In the genomic region with DNA sequence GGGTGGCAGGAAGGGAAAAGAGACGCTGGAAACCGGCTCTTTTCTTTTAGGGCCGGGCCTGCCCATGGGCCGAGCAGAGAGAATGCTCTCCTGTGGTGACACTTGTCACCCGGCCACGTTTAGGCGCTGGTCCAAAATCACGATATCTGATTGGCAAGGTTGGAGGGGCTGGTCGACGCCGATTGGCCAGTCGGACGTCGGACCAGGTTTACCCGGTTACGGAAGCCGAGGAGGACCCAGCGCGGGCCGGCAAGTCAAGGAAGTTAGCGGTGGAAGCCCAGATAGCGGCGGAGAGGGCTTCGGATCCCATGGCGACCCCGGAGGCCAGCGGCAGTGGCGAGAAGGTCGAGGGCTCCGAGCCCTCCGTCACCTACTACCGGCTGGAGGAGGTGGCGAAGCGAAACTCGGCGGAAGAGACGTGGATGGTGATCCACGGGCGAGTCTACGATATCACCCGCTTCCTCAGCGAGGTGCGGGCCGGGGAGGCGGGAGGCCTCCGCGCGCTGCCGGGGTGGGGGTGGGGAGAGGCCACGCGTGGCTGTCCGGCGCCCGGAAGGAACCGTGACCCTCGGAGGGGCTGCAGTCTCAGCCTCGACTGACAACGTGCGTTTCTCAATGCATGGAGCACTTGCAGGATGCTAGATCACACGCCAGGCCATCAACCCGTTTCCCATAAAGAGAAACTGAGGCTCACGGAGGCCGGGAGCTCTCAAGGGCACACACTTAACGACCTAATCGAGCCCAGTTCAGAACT, we compare ENCODE assay signal across 8 mouse cellular contexts. TPM values are rescaled to one million over a fixed set of nuclear protein-coding genes. Genes with fewer than 3 reads are reported as not detected.
DNase-seq lines count a peak whose midpoint lies in the region; ATAC-seq and TF ChIP-seq lines count a peak whose summit lies in the region.

Gene Cyb5b (plus strand): TSS at position 237 of the 754 bp plus-strand sequence.

- 0 out of 2 replicates have a peak, but pooled peaks have one; percentile 1 for TF ChIP-seq POLR2A in limb, embryonic 14.5 days (IDR thresholded peaks at IDR 0.05; ENCODE audit: borderline replicate concordance, extremely low read depth, insufficient read depth, insufficient read length)

- no peaks in the 10 kb centered on the region for H3K27me3 ChIP-seq in embryonic facial prominence, embryonic 14.5 days (replicated peaks; ENCODE audit: control insufficient read depth, insufficient read depth, low read length)
- H3K27me3 ChIP-seq in limb, embryonic 14.5 days (ENCODE audit: control insufficient read depth, insufficient read depth, low read length), result no peaks in the 10 kb centered on the region
- H3K27me3 ChIP-seq in midbrain, postnatal 0 days (ENCODE audit: insufficient read depth, low read length), result no peaks in the 10 kb centered on the region

- H3K9ac ChIP-seq in embryonic facial prominence, embryonic 14.5 days (ENCODE audit: low read depth, low read length), result peak within 1 kb of the TSS; percentile 79
- H3K9ac ChIP-seq in limb, embryonic 14.5 days (ENCODE audit: low read depth, low read length, severe bottlenecking), result peak within 1 kb of the TSS; percentile 90
- H3K9ac ChIP-seq in midbrain, postnatal 0 days (replicated peaks; ENCODE audit: low read length, poor library complexity, severe bottlenecking), result peak within 1 kb of the TSS; percentile 66

- H3K4me2 ChIP-seq in embryonic facial prominence, embryonic 14.5 days (ENCODE audit: low read depth, low read length), result peak within 1 kb of the TSS; percentile 60
- peak within 1 kb of the TSS; percentile 73 for H3K4me2 ChIP-seq in limb, embryonic 14.5 days (replicated peaks; ENCODE audit: low read depth, low read length, severe bottlenecking)
- peak within 1 kb of the TSS; percentile 73 for H3K4me2 ChIP-seq in midbrain, postnatal 0 days (ENCODE audit: low read depth, low read length, poor library complexity, severe bottlenecking)

- WGBS in embryonic facial prominence, embryonic 14.5 days, result 1% methylated on average over 47 of the region's 65 CpGs
- WGBS in limb, embryonic 14.5 days, result under 1% methylated on average over 61 of the region's 65 CpGs
- 1% methylated on average over 63 of the region's 65 CpGs for WGBS in midbrain, postnatal 0 days

- peaks cover 3% of the 10 kb centered on the region; the same call in 1 of the 2 replicates for H3K4me1 ChIP-seq in embryonic facial prominence, embryonic 14.5 days (ENCODE audit: control insufficient read depth, insufficient read depth, low read length)
- H3K4me1 ChIP-seq in limb, embryonic 14.5 days (ENCODE audit: control insufficient read depth, insufficient read depth, low read length), result peaks cover 11% of the 10 kb centered on the region; the same call in 1 of the 2 replicates
- 0 out of 2 replicates have a peak, but pooled peaks cover 6% of the 10 kb centered on the region for H3K4me1 ChIP-seq in midbrain, postnatal 0 days (ENCODE audit: insufficient read depth, low read length)

- peak; percentile 86 for DNase-seq in 3T3-L1 (ENCODE audit: low read depth, low spot score)
- DNase-seq in adrenal gland, postnatal 4 days (ENCODE audit: low spot score in 2 of 2), result peak; percentile 77 to 87
- DNase-seq in embryonic facial prominence, embryonic 14.5 days (ENCODE audit: low spot score), result peak; percentile 96
- DNase-seq in heart, adult 8-10 months (ENCODE audit: low spot score), result peak; percentile 95
- peak; percentile 97 for DNase-seq in kidney, adult 9 months
- peak; percentile 89 for DNase-seq in limb, embryonic 14.5 days (ENCODE audit: low spot score)
- peak; percentile 97 for DNase-seq in midbrain, postnatal 0 days (ENCODE audit: low spot score)
- peak; percentile 75 to 83 for DNase-seq in spleen, postnatal 14 days (ENCODE audit: low spot score in 2 of 2)

- ATAC-seq in embryonic facial prominence, embryonic 14.5 days (ENCODE audit: low read depth), result peak; percentile 96
- ATAC-seq in limb, embryonic 14.5 days (ENCODE audit: low FRiP score, low read depth), result peak; percentile 94
- peak; percentile 93 for ATAC-seq in midbrain, postnatal 0 days (ENCODE audit: low FRiP score)

- peaks cover 30% of the 10 kb centered on the region for H3K36me3 ChIP-seq in embryonic facial prominence, embryonic 14.5 days (ENCODE audit: control insufficient read depth, insufficient read depth, low read length)
- peaks cover 26% of the 10 kb centered on the region for H3K36me3 ChIP-seq in limb, embryonic 14.5 days (ENCODE audit: control insufficient read depth, insufficient read depth, low read length)
- 0 out of 2 replicates have a peak, but pooled peaks cover 3% of the 10 kb centered on the region for H3K36me3 ChIP-seq in midbrain, postnatal 0 days (ENCODE audit: insufficient read depth, low read length)

- no peaks in the 10 kb centered on the region for H3K9me3 ChIP-seq in embryonic facial prominence, embryonic 14.5 days (ENCODE audit: control insufficient read depth, low read length)
- no peaks in the 10 kb centered on the region for H3K9me3 ChIP-seq in limb, embryonic 14.5 days (ENCODE audit: control insufficient read depth, low read length)
- H3K9me3 ChIP-seq in midbrain, postnatal 0 days (ENCODE audit: low read length), result no peaks in the 10 kb centered on the region

- TF ChIP-seq CTCF in midbrain, postnatal 0 days (IDR thresholded peaks at IDR 0.05), result no peak

- H3K27ac ChIP-seq in embryonic facial prominence, embryonic 14.5 days (replicated peaks; ENCODE audit: low read depth, low read length), result peak within 1 kb of the TSS; percentile 53
- 0 out of 2 replicates have a peak within 1 kb of the TSS, but pooled peaks have one; percentile 26 for H3K27ac ChIP-seq in limb, embryonic 14.5 days (replicated peaks; ENCODE audit: low read depth, low read length)
- peak within 1 kb of the TSS; percentile 74 for H3K27ac ChIP-seq in midbrain, postnatal 0 days (ENCODE audit: low read depth, low read length)

- H3K4me3 ChIP-seq in embryonic facial prominence, embryonic 14.5 days (ENCODE audit: low read depth, low read length), result peak within 1 kb of the TSS; percentile 67
- peak within 1 kb of the TSS; percentile 88 for H3K4me3 ChIP-seq in limb, embryonic 14.5 days (replicated peaks; ENCODE audit: low read length)
- H3K4me3 ChIP-seq in midbrain, postnatal 0 days (ENCODE audit: low read depth, low read length), result peak within 1 kb of the TSS; percentile 87

RNA-seq across cellular contexts. Expression of gene Cyb5b, which starts in this region (rescaled TPM):
- 100 to 1,000 TPM; 297 to 305 TPM for total RNA-seq in adrenal gland, postnatal 4 days (2021)
- 78.5 and 86.5 TPM in 2 replicates for polyA plus RNA-seq in embryonic facial prominence, embryonic 14.5 days (2014; fragmentation: Nextera tagmentation; extraction: Ambion mirVana)
- 10 to 100 TPM; 36.0 to 46.3 (median 40.0) TPM for total RNA-seq in heart, adult 8-10 months (2022)
- 57.2 and 60.3 TPM in 2 replicates for polyA plus RNA-seq in limb, embryonic 14.5 days (2012; rRNA removed)
- 82.3 and 83.5 TPM in 2 replicates for polyA plus RNA-seq in limb, embryonic 14.5 days (2014; fragmentation: Nextera tagmentation; extraction: Ambion mirVana)
- 103 and 120 TPM in 2 replicates for total RNA-seq in midbrain, postnatal 0 days (2014; rRNA removed)
- 89.7 and 91.4 TPM in 2 replicates for polyA plus RNA-seq in midbrain, postnatal 0 days (2015; fragmentation: Nextera tagmentation; extraction: Ambion mirVana)

Comparison
In these comparisons a context has a peak if more than half of its experiments do, and no peak if none do; other contexts are left out.
1. Peak in every context shown above with its lines: DNase-seq, ATAC-seq, H3K4me3 ChIP-seq and H3K27ac ChIP-seq.